Mouse (Mus musculus): ENCODE data around the gene Kcng1. TPM values are rescaled to one million over a fixed set of nuclear protein-coding genes. Genes with fewer than 3 reads are reported as not detected.

Kcng1 gene
- total RNA-seq, 2 experiments from 2014 or later: 0.58 TPM; not detected in 1

DNA sequence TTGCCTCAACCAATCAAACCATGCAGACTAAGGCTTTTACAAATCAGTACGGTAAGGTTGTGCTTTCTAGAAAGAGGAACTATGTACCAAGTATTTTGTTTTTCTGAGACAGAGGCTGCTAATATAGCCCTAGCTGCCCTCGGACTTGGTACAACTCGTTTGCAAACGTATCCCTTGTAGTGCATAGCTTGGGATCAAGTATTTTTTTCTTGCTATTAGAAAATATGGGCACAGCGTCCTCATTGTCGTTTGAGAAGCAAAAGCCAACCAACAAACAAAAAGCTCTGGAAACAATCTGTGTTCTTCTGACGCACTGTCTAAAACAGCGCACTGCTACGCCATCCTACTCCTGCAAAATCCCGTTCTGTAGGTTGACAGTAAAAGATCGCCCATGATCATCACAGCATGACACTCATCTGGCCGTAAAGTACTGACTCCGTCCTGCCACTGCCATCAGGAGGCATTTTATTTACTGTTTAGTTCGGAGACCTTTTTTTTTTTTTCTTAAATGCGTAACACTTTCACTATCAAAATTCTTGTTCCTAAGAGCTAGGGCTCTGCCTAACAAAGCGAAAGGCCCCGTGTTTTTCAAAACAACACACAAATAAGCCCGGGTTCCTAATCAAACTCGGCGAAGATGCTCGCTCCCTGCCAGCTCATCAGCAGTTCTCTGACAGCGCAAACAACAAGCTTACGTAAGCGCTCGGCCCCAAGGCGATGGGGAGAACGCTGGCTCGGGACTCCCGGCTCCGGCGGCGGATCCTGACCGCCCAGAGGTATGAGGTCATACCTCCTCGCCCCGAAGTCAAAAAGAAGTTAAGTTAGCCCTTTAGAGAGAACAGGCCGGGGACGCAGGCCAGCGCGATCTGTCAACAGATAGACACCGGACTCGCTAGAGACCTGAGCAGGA, 52.2 kb downstream of the Kcng1 start:
- peak; percentile 72 for ATAC-seq (replicated peaks; ENCODE audit: low FRiP score, poor library complexity, severe bottlenecking)

DNA sequence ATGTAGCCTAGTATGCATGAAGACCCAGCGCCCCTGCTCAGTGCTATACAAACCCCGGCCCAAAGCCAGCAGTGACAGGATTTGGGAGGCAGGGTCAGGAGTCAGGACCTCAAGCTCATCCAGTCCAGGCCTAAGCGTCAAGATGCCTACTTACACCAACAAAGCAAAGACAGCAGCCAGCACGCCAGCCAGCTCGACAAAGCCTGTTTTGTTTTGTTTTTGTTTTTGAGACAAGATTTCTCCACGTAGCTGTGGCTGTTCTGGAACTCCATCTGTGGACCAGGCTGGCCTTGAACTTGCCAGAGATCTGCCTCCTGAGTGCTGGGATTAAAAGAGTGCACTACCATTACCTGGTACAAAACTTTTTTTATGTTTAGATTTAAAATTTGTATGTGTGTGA, 58.2 kb downstream of the Kcng1 start:
- ATAC-seq (replicated peaks; ENCODE audit: low FRiP score, poor library complexity, severe bottlenecking): no peak

DNA sequence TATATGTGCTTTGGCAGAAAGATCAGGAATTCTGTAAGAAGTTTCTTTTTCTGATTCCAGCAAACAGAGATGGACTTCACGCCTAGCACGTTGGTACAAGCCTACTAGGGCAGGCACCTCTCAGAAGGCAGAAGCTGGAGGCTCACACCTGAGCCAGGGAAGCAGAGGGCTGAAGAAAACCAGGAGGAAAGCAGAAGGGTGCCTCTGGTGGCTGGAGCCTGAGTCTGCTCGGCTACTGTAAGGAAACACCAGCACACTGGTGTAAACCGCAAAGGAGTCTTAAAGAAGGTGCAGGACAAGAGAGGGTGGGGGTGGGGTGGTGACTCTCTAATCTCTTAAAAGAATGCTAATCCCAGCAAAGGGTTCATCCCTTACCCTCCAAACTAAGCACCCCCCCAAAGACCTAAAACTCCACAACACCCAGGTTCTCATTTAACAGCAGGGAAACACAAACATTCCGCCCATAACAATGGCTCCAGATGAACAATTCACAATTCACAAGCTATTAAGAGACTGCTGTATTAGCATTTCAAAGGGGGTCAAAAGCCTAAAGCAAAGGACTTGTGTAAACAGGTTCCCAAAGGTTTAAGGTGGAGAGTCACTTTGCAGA, 67.6 kb downstream of the Kcng1 start:
- ATAC-seq (replicated peaks; ENCODE audit: low FRiP score, poor library complexity, severe bottlenecking): no peak

Other genes with a start within 250 kb of the Kcng1 start
- gene Pard6b, start 200.7 kb downstream of the Kcng1 start, total RNA-seq (2015; ENCODE audit: low replicate concordance): not detected in 2 replicates
- gene Pard6b, start 200.7 kb downstream of the Kcng1 start, total RNA-seq (2017; ENCODE audit: low replicate concordance): not detected in 2 replicates
- gene Adnp, start 74.6 kb downstream of the Kcng1 start, total RNA-seq (2015; ENCODE audit: low replicate concordance): 10.6 and 12.7 TPM in 2 replicates
- 0.17 and 5.4 TPM in 2 replicates for gene Adnp, start 74.6 kb downstream of the Kcng1 start, total RNA-seq (2017; ENCODE audit: low replicate concordance)
- gene Gm20716, start 51.4 kb downstream of the Kcng1 start, total RNA-seq (2015; ENCODE audit: low replicate concordance): 15.5 and 30.9 TPM in 2 replicates
- gene Gm20716, start 51.4 kb downstream of the Kcng1 start, total RNA-seq (2017; ENCODE audit: low replicate concordance): 29.1 and 31.1 TPM in 2 replicates
- gene Dpm1, start 51.1 kb downstream of the Kcng1 start, total RNA-seq (2015; ENCODE audit: low replicate concordance): 113 and 131 TPM in 2 replicates
- gene Dpm1, start 51.1 kb downstream of the Kcng1 start, total RNA-seq (2017; ENCODE audit: low replicate concordance): 37.8 and 105 TPM in 2 replicates
- gene Mocs3, start 51.1 kb downstream of the Kcng1 start, total RNA-seq (2015; ENCODE audit: low replicate concordance): 1.0 and 1.3 TPM in 2 replicates
- gene Mocs3, start 51.1 kb downstream of the Kcng1 start, total RNA-seq (2017; ENCODE audit: low replicate concordance): 2.4 TPM in 1 of 2 replicates, not detected in the other